Mouse (Mus musculus): ENCODE data around the gene Pkp1.

GRCm38 (mm10) chr1:135899991-135900515, 19.0 kb downstream of the Pkp1 start:
- no peak for TF ChIP-seq POLR2A (IDR thresholded peaks at IDR 0.05; ENCODE audit: borderline replicate concordance, control insufficient read depth, low read depth, low read length)
- TF ChIP-seq CTCF (IDR thresholded peaks at IDR 0.05; ENCODE audit: control insufficient read depth, insufficient read depth, low read length): no peak
